Mouse (Mus musculus): ENCODE results near the gene Bad.

The Bad gene

DNA sequence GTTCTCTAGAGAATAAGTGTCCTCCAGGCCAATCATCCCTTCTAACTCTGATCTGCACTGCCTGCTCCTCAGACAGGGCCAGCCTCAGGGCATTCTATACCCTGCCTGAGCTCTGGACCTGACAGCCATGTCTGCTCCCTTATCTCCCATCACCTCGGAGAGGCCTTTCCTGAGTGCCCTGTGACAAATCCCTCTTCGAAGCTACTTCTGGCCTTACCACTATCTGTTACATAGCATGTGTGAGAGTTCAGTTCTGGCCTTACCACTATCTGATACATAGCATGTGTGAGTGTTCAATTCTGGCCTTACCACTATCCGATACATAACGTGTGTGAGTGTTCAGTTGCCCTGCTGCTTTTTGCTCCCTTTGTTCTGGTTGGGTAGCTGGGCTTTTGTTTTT lies 26.4 kb upstream of the Bad start:
- no peak for DNase-seq (ENCODE audit: low spot score)

DNA sequence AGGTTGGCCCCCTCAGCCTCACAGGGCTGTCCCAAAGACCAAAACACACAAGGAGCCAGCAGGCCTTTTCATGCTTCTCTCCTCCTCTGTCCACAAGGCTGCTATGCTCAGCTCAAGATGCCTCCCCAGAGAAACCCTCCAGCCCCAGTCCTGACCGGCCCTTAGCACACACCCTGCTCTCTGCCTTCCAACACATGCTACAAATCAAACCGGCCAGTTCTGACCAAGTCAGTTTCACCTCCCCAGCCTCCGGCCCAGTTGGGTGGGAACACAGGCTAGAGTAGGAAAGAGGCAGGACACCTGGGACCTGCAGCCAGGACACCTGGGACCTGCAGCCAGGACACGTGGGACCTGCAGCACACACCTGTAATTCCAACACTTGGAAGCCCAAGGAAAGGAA lies 25.2 kb upstream of the Bad start:
- DNase-seq (ENCODE audit: low spot score): no peak

DNA sequence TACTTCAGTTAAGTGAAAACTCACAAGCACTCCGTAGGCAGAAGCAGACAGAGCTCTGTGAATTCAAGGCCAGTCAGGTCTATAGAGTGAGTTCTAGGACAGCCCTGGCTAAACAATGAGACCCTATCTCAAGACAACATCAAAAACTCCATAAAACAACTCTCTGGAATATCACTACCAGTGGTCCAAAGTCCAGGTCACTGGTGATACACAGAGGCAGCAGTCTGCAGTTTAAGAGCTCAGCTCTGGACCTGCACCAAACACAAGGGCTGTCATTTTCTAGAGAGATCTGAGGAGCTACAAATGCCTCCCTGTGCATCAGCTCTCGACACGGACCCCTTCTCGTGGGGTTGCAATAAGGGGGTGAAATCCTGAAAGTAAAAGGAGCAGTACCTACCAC lies 23.3 kb upstream of the Bad start:
- no peak for DNase-seq (ENCODE audit: low spot score)

DNA sequence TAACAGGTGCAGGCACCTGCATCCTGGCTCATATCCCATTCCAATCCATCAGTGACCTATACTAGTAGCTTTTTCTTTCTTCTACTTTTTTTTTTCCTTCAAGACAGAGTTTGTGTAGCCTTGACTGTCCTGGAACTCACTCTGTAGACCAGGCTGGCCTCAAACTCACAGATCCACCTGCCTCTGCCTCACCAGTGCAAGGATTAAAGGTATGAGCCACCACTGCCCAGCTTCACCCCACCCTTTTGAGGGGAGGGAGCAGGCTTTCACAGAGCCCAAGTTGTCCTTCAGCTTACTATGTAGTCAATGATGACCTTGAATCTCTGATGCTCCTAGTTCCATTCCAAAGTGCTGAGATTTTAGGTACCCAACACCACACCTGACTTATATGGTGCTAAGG lies 22.2 kb upstream of the Bad start:
- no peak for DNase-seq (ENCODE audit: low spot score)

DNA sequence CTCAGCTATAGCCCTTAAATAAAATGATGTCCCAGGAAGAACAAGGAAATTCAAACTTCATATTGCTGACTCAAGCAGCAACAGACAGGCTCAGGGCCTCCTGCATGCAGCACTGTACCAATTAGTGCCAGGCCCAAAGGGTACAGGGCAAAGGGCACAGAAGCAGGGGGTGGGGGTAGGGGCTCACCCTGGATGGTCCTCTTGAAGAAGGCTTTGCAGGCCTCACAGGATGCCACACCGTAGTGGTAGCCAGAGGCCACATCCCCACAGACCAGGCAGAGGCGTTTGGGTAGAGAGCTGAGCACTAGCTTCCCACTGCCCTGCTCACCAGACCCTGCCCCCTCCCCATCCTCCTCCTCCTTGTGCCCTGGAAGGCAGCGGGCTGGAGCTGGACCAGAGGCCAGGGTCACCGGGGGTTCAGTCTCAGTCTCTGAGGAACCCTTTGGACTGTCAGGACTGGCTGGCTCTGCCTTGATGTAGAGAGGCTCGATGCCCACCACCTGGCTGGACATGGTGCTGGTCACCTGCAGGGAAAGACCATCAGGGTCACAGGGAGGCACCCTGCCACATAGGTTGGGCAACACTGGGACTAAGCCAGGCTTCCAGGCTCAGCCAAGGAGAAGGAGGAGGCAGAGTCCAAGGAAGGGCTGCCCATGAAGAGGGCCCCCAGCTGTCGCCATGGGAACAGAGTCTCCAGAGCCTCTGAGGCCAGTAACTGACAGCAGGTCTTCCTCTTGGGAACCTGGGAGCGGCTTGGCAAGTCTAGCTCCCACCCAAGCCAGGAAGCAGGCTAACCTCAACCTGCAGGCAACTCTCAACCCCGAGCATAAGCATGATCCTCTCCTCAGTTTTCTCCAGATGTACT lies 21.6 kb upstream of the Bad start:
- DNase-seq (ENCODE audit: low spot score): no peak

DNA sequence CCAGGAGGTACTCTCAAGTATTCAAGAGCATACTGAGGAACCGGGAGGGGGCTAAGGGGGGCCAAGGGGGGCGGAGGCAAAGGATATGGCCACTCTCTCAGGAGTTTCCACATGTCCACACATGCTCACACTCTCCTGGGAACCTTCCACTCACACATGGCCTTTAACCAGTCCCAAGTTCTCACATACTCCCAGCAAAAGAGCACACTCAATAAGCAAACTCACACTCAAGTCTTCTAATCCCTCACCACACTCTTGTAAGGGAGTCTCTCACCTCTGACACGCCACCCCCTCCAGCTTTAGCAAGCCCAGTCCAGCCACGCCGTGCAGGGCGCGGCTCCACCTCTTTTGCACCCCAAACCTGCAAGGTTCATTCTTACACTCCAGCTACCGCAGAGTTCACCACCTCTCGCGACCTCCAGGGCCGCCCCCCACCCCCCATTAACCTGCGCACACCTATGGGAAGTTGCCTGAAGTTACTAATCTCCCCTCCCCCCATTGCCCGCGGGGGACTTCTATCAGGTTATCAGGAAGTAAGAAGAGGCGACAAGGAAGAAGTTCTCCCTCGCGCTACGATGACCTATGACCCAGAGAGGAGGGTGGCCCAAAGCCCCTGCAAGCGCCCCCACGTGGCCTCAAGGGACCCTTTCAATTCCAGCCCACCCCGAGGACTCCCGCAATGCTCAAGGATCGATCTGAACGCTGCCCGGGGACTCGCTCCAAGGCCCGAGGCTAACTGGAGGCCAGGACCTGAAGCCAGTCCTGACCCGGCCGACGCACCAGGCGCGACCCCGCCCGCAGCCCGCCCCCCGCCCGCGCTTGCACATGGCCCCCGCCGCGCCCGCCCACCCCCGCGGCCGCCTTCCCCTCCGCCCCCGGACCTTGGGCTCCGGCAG lies 20.7 kb upstream of the Bad start:
- DNase-seq (ENCODE audit: low spot score): no peak

DNA sequence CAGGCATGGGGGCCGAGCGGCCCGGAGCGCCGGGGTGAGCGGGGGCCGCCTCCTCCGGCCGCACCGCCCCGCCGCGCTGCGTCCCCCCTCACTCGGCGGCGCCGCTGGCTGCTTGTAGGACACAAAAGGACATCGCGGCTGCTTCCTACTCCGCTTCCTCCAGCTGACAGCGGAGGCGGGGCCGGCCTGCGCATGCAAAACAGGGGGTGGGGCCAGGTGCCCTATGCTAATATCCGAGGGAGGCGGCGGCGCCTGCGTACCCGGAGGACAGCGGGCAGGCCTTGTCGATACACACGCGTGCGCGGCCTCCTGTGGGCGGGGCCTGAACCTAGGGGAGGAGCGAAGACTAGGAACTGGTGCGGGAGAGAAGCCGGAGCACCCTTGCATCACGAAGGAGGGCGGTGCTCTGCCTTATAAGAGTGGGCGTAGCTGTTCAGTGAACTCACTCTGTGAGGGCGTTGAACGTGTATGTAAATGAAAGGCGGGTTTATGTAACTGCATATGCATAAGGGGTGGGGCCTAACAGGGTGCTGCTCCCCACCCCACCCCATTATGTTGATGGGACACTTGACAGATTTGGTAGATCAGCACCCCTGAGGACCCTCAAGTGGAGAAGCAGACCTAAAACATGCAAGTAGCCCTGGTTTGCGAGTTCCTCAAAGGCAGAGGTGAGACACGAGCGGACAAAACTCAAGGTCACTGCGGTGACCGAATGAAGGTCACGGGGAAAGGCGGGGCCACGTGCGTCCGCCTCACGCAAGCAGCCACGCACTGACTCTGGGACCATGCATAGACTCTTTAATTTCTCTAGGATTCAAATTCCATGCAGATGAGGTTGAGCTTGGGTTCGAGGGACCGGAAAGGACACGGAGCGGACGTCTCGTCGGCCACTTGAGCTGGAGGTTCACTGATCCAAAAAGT lies 19.8 kb upstream of the Bad start, which contains the start of gene Esrra:
TSS of gene Esrra (minus strand) at position 167 of the 921 bp plus-strand sequence.
- DNase-seq (ENCODE audit: low spot score): peak; percentile 97

DNA sequence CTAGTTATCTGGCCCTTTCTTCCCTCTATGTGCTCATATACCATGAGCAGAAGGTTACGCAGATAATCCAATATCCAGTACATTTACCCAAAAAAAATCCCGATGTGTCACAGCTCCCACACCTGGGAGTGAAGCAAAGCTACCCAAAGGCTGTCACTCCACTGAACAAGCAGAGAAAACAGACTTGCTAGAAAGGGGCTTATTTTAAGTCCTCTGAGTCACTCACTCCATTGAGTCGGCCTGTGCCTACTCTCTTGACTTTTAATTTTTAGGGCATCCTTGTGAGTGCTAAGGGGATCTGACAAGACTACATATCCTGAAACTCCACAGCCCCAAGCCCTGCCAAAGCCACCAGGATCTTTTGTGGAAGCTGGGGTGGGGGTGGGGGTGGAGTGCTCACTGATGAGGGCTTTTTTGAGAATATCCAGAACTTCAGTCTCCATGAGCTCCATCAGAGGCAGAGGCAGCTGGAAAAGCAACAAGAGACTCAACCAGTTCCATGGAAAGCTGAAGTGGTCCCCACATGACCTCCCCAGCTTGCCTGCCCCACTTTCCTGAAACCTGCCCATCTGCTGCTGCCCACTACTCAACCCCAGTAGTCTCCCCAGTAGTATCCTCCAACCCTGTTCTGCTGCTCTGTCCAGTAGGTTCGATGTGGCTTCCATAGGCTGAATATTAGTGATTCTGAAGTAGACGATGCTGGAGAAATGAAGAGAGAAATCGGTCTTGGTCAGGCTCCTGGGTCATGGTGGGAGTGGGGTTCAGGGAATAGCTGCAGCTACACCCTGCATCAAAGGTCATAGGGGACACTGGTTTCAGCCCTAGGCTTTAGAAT lies 18.5 kb upstream of the Bad start:
- no peak for DNase-seq (ENCODE audit: low spot score)

DNA sequence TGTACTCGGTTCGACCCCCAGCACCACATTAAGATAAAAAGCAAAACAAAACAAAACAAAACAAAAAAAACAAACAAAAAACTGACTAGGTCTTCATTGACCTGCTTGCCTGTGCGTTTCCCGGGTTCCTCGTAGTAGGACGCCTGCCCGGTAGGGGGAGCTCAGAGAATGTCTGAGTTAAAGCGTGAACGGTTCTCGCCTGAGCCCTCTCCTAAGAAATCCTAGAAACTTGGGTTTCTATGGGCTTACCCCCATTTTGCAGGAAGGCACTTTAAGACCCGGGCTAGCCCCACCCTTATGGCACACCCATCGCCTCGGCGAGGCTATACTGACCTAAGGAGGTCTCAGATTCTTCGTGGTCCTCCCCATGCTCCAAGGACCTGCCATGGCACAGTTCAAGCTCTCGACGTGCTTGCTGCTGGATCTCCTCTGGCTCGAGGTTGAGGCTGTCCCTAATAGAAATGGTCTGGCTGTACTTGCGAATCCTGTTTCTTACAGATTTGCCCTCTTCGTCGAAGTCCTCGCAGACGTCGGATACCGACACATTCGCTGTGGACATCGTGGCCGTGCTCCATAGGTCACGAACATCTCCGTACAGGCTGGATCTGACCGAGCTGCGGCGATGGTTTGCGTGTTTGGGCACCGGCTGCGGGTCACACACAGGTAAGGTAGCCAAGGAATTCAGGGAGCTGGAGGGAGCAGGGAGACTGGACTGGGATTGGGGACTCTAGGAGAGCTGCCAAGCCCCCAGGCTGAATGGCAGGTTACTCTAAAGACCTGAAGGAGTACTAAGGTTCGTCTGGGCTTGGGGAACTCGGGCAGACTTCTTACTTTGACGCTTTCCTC lies 17.0 kb upstream of the Bad start:
- DNase-seq (ENCODE audit: low spot score): peak; percentile 81

DNA sequence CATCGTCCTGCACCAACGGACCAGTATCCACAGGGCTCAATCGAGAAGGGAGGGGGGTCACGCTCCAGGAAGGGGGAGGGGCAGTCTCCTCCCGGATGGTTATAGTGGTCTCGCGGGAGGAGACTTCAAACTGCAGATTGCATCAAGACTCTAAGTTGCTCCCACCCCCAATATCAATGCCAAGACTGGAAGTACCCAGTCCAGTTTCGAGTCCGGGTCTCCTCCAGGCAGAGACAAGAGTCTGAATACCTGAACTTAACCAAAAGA lies 16.4 kb upstream of the Bad start, which contains the start of gene Catsperz:
TSS of gene Catsperz (minus strand) at position 74 of the 267 bp plus-strand sequence.
- DNase-seq (ENCODE audit: low spot score): no peak

DNA sequence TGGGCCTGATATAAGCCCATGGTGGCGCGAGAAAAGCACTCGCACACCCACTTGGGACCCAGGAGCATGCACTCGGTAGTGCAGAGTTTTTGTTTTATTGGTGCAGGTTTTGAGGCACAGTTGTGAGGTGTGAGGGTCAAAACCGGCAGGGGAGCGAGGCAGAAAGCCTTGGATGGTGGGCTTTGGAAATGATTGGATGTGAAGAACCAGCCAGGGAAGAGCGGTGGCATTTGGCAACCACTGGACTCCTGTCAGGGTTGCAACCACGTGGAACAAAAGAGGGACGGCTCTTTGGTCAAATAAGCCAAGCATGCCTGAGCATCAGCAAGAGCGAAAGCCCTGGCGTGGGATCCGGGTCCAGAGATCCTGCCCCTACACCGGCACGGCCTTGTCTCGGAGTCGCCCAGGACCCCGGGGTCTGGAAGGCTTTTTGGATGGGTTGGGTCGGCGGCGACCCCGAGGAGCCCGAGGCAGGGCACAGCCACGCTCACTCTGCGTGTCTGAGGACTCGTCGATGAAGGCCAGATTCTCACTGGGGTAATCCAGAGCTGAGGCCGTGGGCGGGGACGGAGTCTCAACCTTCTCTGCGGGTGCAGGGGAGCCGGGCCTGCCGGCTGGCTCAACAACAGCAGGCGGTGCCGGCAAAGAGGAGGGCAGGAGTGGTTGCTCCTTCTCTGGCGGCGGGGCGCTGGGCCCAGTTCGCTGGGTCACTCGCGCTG lies 15.9 kb upstream of the Bad start:
- no peak for DNase-seq (ENCODE audit: low spot score)

DNA sequence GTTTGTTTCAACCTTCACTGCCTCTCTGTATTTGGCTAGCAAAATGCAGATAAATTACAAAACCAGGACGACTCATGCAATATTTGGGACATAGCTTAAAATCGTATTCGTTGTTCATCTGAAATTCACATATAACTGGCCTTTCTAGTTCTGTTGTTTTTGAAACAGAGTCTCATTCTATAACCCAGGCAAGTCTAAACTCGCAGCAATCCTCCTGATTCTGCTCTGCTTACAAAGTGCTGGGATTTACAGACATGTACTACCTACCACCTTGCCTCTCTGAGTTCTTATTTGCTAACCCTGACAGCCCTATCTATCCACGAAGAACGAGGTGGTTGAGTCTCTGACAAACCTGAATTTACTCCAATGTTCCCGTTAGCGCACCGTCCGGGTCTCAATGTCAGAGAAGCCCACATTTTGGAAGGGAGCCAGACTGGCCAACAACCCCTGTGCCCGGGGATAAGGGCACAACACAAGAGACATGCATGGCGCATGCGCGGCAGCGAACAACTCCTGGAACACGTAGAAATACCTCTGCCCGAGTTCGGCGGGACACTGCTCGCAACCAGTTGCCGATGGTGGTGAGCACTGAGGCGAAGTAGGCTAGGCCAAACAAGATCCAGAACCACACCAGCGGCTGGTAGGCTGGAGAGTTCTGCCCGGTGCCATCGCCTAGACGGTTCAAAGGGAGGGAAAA lies 15.0 kb upstream of the Bad start:
- no peak for DNase-seq (ENCODE audit: low spot score)

DNA sequence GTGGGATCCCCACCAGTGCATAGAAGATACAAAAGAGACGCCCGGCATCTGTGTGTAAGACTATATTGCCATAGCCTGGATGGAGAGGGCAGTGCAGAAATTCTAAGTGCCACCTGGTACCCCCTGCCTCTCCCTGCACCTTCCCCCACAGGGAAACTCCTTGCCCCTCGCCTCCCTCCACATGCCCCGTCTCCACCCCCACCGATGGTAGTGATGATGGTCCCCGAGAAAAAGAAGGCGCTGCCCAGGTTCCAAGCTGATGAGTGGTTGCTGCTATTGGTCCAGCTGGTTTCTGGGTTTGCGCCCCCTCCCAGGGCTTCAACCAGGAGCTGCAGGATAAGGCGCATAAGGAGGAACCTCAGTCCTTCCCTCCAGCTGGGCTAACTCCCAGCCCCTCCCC lies 13.6 kb upstream of the Bad start:
- DNase-seq (ENCODE audit: low spot score): no peak

DNA sequence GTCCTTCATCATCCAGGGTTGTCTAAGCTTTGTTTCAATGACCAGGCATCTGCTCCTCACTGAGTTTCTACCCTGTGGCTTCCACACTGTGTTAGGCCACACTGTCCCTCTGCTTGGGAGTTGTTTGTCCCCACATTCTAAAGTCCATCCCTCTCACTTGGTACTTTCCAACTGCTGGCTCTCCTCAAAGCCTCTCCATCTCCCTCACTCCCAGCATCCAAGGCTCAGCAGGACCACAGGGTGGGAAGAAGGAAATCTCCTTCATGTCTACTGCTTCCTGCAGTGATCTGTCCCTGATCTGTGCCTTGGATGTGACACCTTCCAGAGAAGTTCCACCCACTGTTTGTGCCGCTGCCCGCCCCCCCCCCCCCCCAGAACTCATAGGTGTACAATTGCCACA lies 10.7 kb upstream of the Bad start:
- no peak for DNase-seq (ENCODE audit: low spot score)

DNA sequence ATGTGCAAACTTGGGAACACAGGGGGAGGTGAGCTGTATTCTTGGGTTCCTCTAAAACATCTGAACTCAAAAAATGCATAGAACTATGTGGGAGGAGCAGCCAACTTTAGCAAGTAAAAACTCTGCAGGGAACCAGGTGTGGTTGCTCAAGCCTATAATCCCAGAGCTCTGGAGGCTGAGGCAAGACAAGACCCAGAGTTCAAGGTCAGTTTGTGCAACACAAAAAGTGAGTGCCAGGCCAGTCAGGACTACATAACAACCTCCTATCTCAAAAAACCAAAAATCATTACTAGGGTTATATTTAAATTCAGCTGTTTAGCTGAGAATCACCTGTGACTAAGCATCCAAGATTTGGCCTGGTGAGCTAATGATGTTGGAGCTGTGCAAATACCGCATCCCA lies 9.6 kb upstream of the Bad start:
- no peak for DNase-seq (ENCODE audit: low spot score)

DNA sequence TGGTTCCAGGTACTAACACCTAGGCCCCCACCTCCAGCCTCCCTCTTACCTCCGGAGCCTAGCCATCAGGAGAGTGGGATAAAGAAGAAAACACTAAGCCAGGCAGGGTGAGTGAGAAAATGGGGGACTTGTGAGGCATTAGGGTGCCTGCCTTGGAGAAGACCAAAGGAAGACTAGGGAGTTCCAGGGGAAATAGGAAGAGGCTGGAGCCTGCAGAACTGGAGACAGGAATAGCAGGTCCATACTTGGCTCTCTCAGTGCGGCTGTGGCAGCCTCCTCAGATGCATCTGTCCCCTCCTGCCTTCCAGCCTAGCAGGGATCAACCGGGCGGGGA lies 8.6 kb upstream of the Bad start:
- no peak for DNase-seq (ENCODE audit: low spot score)

DNA sequence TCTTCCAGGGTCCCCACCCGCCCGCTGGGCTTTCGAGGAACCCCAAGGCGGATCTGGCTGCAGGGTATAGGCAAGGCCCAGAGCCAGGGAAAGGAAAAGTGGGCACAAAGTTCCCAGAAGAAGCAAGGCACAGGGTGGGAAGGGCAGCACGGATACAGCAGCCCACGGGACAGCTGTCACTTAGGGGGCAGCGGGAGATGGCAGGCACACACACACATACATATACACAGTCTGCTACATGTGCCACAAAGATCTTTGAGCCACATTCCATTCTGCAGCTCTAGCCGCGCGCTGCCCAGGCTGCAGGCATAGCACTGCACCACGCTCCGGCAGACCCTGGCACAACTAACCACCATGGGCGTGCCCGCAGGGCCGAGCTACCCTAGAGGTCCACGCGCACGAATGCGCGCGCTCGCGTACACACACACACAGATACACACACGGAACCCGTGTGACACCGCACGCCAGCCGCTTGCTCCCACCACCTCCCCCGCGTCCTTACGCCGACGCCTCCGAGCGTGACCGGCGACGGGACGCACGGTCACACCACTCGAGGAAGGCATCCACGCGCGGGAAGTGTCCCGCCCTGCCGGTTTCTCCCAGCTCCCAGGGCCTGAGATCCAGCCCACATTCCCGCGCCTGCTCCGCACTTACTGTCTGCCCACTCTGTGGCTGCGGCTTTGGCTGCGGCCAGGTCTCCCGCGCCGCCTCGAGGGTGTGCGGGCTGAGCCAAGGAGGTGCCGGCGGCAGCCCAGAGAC lies 8.0 kb upstream of the Bad start:
- DNase-seq (ENCODE audit: low spot score): no peak

DNA sequence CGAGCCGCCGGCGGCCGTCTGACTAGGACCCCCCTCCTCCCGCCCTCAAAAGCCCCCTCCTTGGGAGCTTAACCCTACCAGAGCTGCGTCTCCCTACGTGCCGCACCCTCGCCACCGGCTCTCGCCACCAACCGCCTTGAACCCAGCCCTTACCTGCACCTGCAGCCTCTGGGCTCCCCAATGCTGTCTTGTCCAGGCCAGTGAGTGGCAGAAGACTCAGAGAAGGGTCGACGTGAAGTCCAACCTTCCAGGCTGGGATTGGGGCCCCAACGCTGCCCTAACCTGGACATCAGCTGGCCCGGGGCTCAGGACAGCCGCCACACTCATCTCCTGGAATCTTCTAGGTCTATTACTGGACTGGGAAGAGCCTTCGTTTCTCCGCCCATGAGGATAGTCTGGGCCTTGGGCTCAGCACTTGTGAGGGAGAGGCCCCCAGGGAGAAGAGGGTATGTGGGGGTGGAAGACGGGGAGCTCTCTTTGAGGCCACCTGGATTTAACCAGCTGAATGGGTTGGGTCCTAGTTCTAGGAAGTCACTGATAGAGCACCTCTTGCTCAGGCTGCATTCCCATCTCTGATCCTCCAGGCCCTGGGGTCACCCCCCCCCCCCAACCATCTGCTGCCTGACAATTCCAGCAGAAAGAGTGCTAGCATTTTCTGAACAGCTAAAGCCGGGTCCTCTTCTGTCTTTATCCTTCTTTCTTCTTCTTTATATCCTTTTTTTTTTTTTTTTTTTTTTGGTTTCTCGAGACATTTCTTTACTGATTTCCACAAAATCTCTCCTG lies 7.3 kb upstream of the Bad start, which contains the start of gene Kcnk4:
TSS of gene Kcnk4 (minus strand) at position 321 of the 783 bp plus-strand sequence.
- no peak for DNase-seq (ENCODE audit: low spot score)

All from ovary, postnatal 14 days (tissue).